Mouse (Mus musculus) urinary bladder, postnatal 10 days (tissue): ENCODE measurements around the gene Ccni.

ENCODE experiments used
- DNase-seq: peaks from one replicate; pipeline ENCODE4 v3.0.0; 2022; ENCODE audit warnings: low spot score

The Ccni gene

GRCm38 (mm10) chr5:93198232-93198631, 8.1 kb downstream of the Ccni start:
- no peak for DNase-seq

DNA sequence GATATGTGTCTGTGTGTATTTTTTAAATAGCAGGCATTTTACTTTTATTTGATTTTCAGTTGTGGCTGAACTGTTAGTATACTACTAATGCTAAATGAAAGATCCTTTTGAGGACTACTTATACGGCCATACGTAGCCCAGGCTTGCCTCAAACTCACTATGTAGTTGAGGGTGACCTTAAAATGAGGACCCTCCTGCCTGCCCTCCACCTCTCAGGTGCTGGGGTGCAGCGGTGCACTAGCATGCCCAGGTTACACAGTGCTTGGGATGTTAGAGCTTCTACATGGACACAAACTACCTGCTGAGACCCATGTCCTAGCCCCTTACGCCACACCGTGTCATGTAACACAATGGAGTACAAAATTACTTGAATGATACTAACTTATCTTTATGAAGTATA, 15.9 kb downstream of the Ccni start:
- DNase-seq = no peak

DNA sequence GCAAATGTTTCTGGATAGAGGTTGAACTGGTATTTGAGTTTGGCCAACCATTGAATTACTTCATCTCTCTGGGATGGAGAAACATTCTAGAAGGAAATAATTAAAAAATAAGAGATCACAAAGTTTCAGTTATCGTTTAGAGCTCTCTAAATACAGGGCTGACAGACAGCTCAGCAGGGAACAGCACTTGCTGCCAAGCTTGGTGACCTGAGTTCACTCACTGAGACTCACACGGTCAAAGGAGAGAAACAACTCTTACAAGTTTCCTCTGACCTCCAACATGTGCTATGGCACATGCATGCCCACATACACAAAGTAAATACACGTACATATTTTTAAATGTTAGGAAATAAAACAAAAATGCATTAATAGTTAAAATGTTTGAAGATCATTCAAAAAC, 16.7 kb downstream of the Ccni start:
- no peak for DNase-seq

GRCm38 (mm10) chr5:93184548-93184947, 21.7 kb downstream of the Ccni start:
- DNase-seq = no peak

DNA sequence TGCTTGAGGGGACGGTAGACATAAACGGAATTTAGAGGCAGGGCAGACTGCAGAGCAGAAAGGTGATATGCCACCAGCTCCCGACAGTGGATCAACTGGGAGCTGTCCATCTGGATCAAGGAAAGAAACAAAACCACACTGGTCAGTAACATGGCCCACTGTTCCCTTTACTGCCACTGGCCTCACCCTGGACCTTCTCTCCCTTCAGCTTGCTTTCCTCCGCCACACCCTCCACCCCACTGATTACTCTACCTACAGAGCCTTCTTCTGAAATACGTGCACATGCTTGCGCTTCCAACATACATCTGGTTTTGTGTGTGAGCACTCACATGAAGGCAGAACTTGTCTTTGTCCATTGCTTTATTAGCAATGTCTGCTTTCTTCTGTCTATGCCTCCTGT, 23.0 kb downstream of the Ccni start:
- DNase-seq = no peak

GRCm38 (mm10) chr5:93180252-93180651, 26.0 kb downstream of the Ccni start:
- DNase-seq = no peak

DNA sequence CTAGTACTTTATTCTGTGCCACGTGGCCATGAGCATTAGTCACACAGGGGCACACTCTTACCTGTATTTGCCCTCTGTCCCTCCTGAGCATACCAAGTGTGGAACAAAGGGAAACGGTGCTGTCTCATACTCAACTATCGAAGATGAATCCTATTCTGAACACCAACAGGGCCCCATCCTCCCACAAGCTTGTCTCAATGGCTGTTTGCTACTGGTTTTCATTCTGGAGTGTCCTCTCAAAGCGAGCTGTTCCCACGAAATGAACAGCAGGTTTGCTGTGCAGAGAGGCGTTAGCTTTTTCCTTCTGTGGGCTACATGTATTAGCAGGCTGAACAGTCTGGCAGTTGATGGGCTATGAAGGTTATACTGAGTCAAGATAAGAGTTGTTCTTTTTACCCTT, 27.7 kb downstream of the Ccni start:
- no peak for DNase-seq

DNA sequence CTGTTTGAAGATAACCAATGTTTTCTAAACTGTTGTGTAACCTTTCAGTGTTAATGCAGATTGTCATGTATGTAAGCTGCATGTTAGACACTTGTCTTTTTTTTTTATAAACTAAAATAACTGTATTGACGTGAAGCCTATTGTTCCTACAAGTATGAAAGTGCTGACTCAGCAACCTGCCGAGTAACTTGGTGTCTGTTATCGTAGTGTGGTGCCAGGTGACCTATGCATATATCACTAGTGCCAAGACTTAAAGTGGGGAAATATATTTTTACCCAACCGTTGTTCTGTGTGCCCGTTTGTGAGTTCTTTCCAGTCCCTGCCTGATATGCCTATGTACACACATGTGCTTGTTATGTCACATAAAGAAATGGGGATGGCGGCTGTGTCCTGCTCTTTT, 31.6 kb downstream of the Ccni start:
- DNase-seq = no peak

- no peak for DNase-seq
Measured at GRCm38 (mm10) chr5:93172536-93172935, 33.8 kb downstream of the Ccni start.

- no peak for DNase-seq
Measured at GRCm38 (mm10) chr5:93171420-93171819, 34.9 kb downstream of the Ccni start.

DNA sequence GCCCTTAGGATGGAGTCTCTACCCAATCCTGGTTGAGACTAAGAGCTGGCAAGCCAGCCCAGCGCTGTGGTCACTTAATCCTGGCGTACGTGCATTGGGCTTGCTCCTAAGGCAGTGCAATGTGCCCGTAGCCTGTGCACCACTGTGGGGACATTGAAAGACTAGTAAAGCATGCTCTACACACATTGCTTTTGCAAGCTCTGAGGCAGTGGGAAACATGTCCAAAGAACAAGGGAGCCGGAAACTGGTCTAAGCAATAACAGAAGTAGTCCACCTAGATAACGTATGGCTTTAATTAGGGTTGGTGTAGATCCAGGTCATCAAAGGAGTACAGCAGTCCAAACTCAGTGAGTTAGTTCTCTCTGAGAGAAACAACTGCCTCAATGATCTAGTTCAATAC, 37.6 kb downstream of the Ccni start:
- DNase-seq = no peak

DNA sequence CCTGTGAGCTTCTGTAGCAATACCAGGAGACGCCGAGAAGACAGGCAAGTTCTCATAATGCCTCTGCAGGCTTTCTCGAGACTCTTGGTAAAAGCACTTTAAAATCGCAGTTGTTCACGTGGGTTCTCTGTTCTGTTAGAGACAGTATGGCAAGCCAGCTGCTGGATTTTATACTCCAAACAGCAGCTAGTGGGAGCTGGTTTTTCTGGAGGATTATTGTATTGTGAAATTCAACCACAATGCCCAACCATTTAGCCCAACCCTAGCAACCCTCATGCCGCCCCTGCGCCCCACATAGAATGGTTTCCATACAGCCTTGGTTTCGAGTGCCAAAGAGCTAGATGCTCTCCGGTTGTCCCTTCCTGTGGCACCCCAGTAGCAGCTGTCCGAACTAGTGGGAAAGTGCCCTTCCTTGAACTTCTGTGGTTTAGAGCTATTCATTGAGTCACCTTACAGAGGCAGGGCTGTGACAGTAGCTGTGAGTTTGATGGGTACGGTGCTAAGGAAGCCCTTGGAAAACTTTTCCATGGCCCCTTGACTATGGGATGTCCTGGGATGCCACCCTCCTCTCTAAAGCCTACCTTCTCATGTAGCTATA, 38.3 kb downstream of the Ccni start:
- DNase-seq = no peak

DNA sequence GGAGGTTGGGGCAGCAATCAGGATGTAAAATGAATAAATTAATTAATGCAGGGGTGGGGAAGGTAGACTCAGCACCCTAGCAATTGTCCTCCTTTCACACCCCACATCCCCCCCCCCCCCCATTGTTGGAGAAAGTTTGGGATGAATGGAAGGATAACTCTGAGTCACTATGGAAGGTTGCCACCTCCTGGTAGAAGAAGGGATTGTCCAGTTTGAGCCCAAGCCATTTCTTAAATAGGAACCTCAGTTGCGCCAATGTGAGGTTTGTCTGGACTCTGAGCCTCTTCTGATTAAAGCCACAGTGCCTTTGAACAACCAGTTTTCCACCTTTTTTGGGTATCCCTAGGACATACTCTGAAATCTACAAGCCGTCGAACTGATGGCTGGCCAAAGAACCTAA, 42.8 kb downstream of the Ccni start:
- no peak for DNase-seq

DNA sequence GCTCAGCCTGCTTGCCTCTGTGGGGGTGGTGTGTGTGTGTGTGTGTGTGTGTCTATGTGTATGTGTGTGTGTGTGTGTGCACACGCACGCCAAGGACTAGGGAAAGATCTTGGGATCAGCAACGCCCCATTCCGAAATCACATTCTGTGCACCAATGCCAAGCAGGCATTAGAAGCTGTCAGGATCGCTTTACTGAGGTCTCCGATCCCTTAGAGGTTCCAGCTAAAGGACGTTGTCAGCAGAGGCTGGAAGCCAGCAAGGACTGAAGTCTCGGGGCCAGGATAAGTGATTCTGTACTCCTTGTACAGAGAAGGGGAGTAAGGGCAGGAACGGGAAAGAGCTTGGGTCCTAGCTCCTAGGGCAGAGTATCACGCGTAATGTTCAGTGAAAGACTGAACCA, 51.9 kb downstream of the Ccni start:
- DNase-seq = no peak

- DNase-seq = no peak
Measured at GRCm38 (mm10) chr5:93152451-93152850, 53.8 kb downstream of the Ccni start.

- no peak for DNase-seq
Measured at GRCm38 (mm10) chr5:93151985-93152384, 54.3 kb downstream of the Ccni start.

GRCm38 (mm10) chr5:93149969-93150777, 56.1 kb downstream of the Ccni start:
- DNase-seq = no peak

DNA sequence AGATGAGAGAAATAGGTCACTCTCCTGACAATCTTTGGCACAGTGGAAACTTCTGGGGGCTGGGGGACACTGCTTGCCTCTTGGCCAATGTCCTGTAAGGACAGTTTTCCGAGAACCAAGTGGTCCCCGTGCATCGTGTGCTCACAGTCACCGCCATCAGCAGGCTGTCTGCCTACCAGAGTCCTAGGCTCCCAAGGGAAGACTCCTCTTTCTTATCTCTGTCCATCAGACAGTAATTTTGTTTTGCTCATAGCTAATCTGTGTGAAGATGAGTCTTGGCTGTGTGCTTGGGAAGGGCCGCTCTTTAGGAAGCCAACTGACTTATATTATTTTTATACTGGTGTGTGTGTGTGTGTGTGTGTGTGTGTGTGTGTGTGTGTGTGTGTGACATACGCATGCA, 60.8 kb downstream of the Ccni start:
- no peak for DNase-seq

GRCm38 (mm10) chr5:93144874-93145273, 61.4 kb downstream of the Ccni start:
- no peak for DNase-seq

DNA sequence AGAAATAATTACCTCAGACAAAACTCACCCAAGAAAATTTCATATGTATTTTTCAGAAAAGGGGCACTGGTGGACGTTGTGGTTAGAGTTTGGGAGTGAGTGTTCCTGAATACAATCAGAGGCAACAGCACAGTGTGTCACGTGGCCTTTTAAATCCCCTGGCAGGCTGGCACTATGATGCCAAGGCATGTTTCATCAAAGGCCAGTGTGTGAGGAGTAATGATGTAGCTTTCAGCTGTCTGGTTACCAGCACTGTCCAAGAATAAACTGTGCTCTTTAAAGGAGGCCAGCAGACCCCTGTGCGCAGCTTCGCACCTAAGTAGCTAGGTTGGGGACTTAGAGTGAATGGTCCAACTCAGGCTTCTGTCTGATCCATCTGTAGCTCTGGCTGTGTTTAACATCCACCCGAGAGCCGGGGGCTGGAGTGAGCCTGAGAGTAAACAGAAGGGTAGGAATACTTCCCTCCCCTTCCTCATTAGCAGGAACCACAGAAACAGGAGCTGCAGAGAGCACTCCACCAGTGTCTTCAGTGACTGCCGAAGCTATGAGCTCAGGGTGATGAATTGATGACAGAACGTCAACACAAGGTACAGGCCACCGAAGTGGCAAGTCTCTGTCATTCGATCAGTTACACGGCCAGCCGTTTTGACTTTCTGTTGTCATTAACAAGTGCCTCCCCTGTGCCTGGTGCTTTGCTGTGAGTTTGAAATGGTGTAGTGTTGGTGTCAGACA, 62.8 kb downstream of the Ccni start:
- DNase-seq = no peak

DNA sequence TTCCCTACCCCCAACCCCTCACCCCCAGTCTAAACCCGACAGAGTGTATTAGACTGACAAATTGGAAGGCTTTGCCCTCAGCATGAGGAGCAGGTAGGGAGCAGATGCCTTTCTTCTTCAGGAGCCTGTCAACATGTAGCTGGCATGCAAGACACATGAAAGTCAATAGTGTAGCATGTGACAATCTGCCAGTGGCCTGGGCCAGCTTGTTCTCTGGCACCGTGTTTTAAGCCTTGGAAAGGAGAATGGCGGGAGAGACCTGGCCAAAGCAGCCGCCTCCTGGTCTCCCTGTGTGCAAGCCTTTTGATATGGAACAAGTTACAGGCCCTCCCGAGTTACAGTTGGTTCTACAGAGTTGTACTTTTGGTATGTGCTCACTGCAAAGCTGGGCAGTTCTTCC, 65.5 kb downstream of the Ccni start:
- DNase-seq = no peak

- no peak for DNase-seq
Measured at GRCm38 (mm10) chr5:93139350-93139749, 66.9 kb downstream of the Ccni start.

DNA sequence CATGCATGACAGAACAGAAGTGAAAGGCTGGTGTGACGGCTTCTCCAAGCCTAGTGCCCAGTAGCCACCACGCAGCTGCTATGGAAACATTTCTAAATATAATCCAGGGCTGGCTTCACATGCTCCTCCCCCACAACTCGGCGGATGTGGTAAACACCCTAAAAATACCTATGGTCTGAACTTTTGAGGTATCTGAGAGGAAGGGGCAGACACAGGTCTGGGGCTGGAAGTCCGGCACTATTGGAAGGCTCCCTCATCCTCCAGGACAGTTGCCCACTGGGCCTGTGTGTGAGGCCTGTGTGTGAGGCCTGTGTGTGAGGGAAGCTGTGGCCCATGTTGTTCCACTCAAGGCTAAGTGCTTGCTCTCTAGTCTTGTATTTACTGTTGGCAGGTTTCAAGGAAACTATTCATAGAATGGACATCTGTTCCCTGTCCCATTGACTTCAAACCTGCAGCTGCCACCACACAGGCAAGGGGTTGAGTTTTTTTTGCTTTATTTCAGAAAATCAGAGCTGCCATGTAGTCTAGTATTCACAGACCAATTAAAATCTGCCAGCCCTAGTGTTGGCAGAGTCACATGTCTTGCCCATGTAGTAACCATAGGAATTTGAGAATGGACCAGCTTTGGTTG, 69.2 kb downstream of the Ccni start:
- no peak for DNase-seq
